Mouse (Mus musculus) heart, adult 8-10 months (tissue): Measurements from ENCODE around the gene Prr19. TPM values are rescaled to one million over a fixed set of nuclear protein-coding genes. Genes with fewer than 3 reads are reported as not detected.
A peak's percentile ranks its signal among the peaks of the same experiment; 100 is the strongest.

Experiments used
- DNase-seq: peaks from one replicate; pipeline ENCODE4 v3.0.0; 2022; ENCODE audit warnings: low spot score
- total RNA-seq, 4 experiments: library from RNA; stranded (reverse); gene quantifications; 2 replicates each; pipeline ENCODE4 v1.2.4; 2022

The Prr19 gene
- total RNA-seq, 4 experiments from 2014 or later, result not detected

- DNase-seq, result no peak
These were observed 25.5 kb upstream of the Prr19 start for GRCm38 (mm10) chr7:25275555-25276298.

GRCm38 (mm10) chr7:25277405-25277804 is 23.8 kb upstream of the Prr19 start:
- DNase-seq, result no peak

- DNase-seq, result no peak
These were observed 23.2 kb upstream of the Prr19 start for GRCm38 (mm10) chr7:25277998-25278340.

- peak; percentile 85 for DNase-seq
These were observed 22.7 kb upstream of the Prr19 start for GRCm38 (mm10) chr7:25278341-25279075.

- peak; percentile 87 for DNase-seq
These were observed 21.9 kb upstream of the Prr19 start for GRCm38 (mm10) chr7:25279076-25279860.

GRCm38 (mm10) chr7:25279861-25280791 is 21.1 kb upstream of the Prr19 start:
- DNase-seq, result peak; percentile 79

GRCm38 (mm10) chr7:25281166-25281733 is 20.0 kb upstream of the Prr19 start:
- no peak for DNase-seq

GRCm38 (mm10) chr7:25281734-25282601 is 19.2 kb upstream of the Prr19 start:
- peak; percentile 93 for DNase-seq

GRCm38 (mm10) chr7:25282731-25283211 is 18.4 kb upstream of the Prr19 start:
- DNase-seq, result peak; percentile 33

GRCm38 (mm10) chr7:25283637-25284036 is 17.6 kb upstream of the Prr19 start:
- no peak for DNase-seq

GRCm38 (mm10) chr7:25284171-25284570 is 17.0 kb upstream of the Prr19 start:
- no peak for DNase-seq

GRCm38 (mm10) chr7:25284766-25285165 is 16.4 kb upstream of the Prr19 start:
- no peak for DNase-seq

GRCm38 (mm10) chr7:25285511-25286238 is 15.5 kb upstream of the Prr19 start:
- no peak for DNase-seq

- no peak for DNase-seq
These were observed 14.2 kb upstream of the Prr19 start for GRCm38 (mm10) chr7:25286989-25287388.

- no peak for DNase-seq
These were observed 13.2 kb upstream of the Prr19 start for GRCm38 (mm10) chr7:25288011-25288410.

- DNase-seq, result no peak
These were observed 12.5 kb upstream of the Prr19 start for GRCm38 (mm10) chr7:25288721-25289120.

- no peak for DNase-seq
These were observed 11.3 kb upstream of the Prr19 start for GRCm38 (mm10) chr7:25289925-25290324.

GRCm38 (mm10) chr7:25290463-25290862 is 10.7 kb upstream of the Prr19 start:
- no peak for DNase-seq

GRCm38 (mm10) chr7:25290911-25291310 is 10.3 kb upstream of the Prr19 start:
- DNase-seq, result no peak
